Mouse (Mus musculus): ENCODE results near the gene Vsx1.

- no peak for TF ChIP-seq CTCF (IDR thresholded peaks at IDR 0.05; ENCODE audit: low read depth)
- no peak for TF ChIP-seq EP300 (optimal IDR thresholded peaks at IDR 0.05)
Observed at GRCm38 (mm10) chr2:150684451-150684850, 4.7 kb downstream of the Vsx1 start.
